Mouse (Mus musculus) hindbrain, embryonic 11.5 days (tissue): Measurements from ENCODE around the gene C1qtnf2. TPM values are rescaled to one million over a fixed set of nuclear protein-coding genes. Genes with fewer than 3 reads are reported as not detected.

Experiments
- ATAC-seq: fragments of 200-750 bp; cut with Nextera tagmentation; 2 replicates; pipeline ENCODE4 v1.8.0; 2017; ENCODE audit warnings: mild to moderate bottlenecking, moderate TSS enrichment, moderate library complexity; ENCODE audit not compliant: low FRiP score
- DNase-seq: peaks from one replicate; pipeline ENCODE4 v3.0.0-alpha.2; 2015; ENCODE audit warnings: low spot score
- H3K27ac ChIP-seq: fragments of 300-500 bp; sonication (generic); 2 replicates; pipeline ENCODE4 v1.5.1; 2014; ENCODE audit warnings: mild to moderate bottlenecking, low read depth, low read length
- H3K27me3 ChIP-seq: fragments of 300-500 bp; sonication (generic); 2 replicates; pipeline ENCODE4 v1.6.1; 2014; ENCODE audit warnings: mild to moderate bottlenecking, low read length, moderate library complexity, mixed read lengths; ENCODE audit not compliant: control insufficient read depth, insufficient read depth
- H3K36me3 ChIP-seq: fragments of 300-500 bp; sonication (generic); 2 replicates; pipeline ENCODE4 v1.6.1; 2014; ENCODE audit warnings: mild to moderate bottlenecking, low read length, moderate library complexity, mixed read lengths; ENCODE audit not compliant: control insufficient read depth, insufficient read depth
- H3K4me1 ChIP-seq: fragments of 300-500 bp; sonication (generic); replicated peaks from 2 replicates; pipeline ENCODE4 v1.6.1; 2014; ENCODE audit warnings: low read length, mixed read lengths; ENCODE audit not compliant: control insufficient read depth, insufficient read depth
- H3K4me2 ChIP-seq: fragments of 300-500 bp; sonication (generic); replicated peaks from 2 replicates; pipeline ENCODE4 v1.6.1; 2014; ENCODE audit warnings: mild to moderate bottlenecking, low read depth, low read length
- H3K4me3 ChIP-seq: fragments of 300-500 bp; sonication (generic); 2 replicates; pipeline ENCODE4 v1.5.1; 2014; ENCODE audit warnings: low read depth, low read length
- H3K9ac ChIP-seq: fragments of 300-500 bp; sonication (generic); 2 replicates; pipeline ENCODE4 v1.6.1; 2014; ENCODE audit warnings: low read depth, low read length
- H3K9me3 ChIP-seq: fragments of 300-500 bp; sonication (generic); 2 replicates; pipeline ENCODE4 v1.6.1; 2016; ENCODE audit warnings: low read length; ENCODE audit not compliant: control insufficient read depth
- WGBS: fragments of 180-500 bp; shearing (Covaris S2); extraction: QIAGEN DNeasy Blood & Tissue Kit; methylation state at CpG from one replicate; pipeline ENCODE4 v1.1.7; 2014; 5-methylcytosine and 5-hydroxymethylcytosine counted together
- polyA plus RNA-seq: library from polyadenylated mRNA; unstranded; fragments of >200 nt; fragmentation: Nextera tagmentation; extraction: Ambion mirVana; gene quantifications from 2 replicates; pipeline ENCODE4 v1.2.1, GENCODE M21; 2014

Gene C1qtnf2
- 3.2 and 3.3 TPM in 2 replicates for polyA plus RNA-seq

- Histone ChIP-seq H3K27me3 (no peaks in the 10 kb centered on the region), H3K4me2 (peak within 1 kb of the TSS; percentile 37), H3K4me3 (peak within 1 kb of the TSS; percentile 19; the same call in 1 of the 2 replicates), H3K36me3 (no peaks in the 10 kb centered on the region), H3K4me1 (no peaks in the 10 kb centered on the region; the same call in 1 of the 2 replicates), H3K27ac (no peak within 1 kb of the TSS), H3K9me3 (no peaks in the 10 kb centered on the region), H3K9ac (0 out of 2 replicates have a peak within 1 kb of the TSS, but pooled peaks have one; percentile 1)
- 7% methylated on average over 24 of the region's 24 CpGs for WGBS
- peak; percentile 48 for DNase-seq
- peak; percentile 73 for ATAC-seq
These were observed at the start of gene C1qtnf2 for GRCm38 (mm10) chr11:43474225-43474774. Gene C1qtnf2 (plus strand): TSS chr11:43474276.

GRCm38 (mm10) chr11:43424386-43424785 is 49.7 kb upstream of the C1qtnf2 start:
- H3K4me3 ChIP-seq: no peak overlapping the region
- H3K4me1 ChIP-seq: 0 out of 2 replicates have a peak, but pooled peaks cover 2% of the 10 kb centered on the region
- no peak overlapping the region for H3K27ac ChIP-seq
- WGBS: 73% methylated on average over 5 of the region's 5 CpGs
- no peaks in the 10 kb centered on the region for H3K27me3 ChIP-seq
- H3K4me2 ChIP-seq: no peak overlapping the region
- DNase-seq: no peak
- H3K9ac ChIP-seq: no peak overlapping the region
- ATAC-seq: no peak
- no peaks in the 10 kb centered on the region for H3K9me3 ChIP-seq
- H3K36me3 ChIP-seq: no peaks in the 10 kb centered on the region

GRCm38 (mm10) chr11:43425166-43425709 is 48.8 kb upstream of the C1qtnf2 start:
- WGBS: 92% methylated on average over 9 of the region's 9 CpGs
- Histone ChIP-seq H3K9ac (no peak overlapping the region), H3K4me1 (0 out of 2 replicates have a peak, but pooled peaks cover 2% of the 10 kb centered on the region), H3K9me3 (no peaks in the 10 kb centered on the region), H3K36me3 (no peaks in the 10 kb centered on the region), H3K4me2 (no peak overlapping the region; the same call in 1 of the 2 replicates), H3K27ac (no peak overlapping the region), H3K4me3 (no peak overlapping the region), H3K27me3 (no peaks in the 10 kb centered on the region)
- ATAC-seq: peak; percentile 30; the same call in 1 of the 2 replicates
- no peak for DNase-seq

- DNase-seq: peak; percentile 82
- Histone ChIP-seq H3K9ac (peak within 1 kb of the TSS; percentile 62), H3K4me1 (0 out of 2 replicates have a peak, but pooled peaks cover 2% of the 10 kb centered on the region), H3K4me3 (peak within 1 kb of the TSS; percentile 52), H3K36me3 (no peaks in the 10 kb centered on the region), H3K9me3 (no peaks in the 10 kb centered on the region), H3K4me2 (peak within 1 kb of the TSS; percentile 49), H3K27ac (no peak within 1 kb of the TSS), H3K27me3 (no peaks in the 10 kb centered on the region)
- 3% methylated on average over 27 of the region's 27 CpGs for WGBS
- ATAC-seq: peak; percentile 97
These were observed 48.2 kb upstream of the C1qtnf2 start, which contains the start of gene Pttg1 for GRCm38 (mm10) chr11:43425824-43426413. Gene Pttg1 (minus strand): TSS chr11:43426251.

DNA sequence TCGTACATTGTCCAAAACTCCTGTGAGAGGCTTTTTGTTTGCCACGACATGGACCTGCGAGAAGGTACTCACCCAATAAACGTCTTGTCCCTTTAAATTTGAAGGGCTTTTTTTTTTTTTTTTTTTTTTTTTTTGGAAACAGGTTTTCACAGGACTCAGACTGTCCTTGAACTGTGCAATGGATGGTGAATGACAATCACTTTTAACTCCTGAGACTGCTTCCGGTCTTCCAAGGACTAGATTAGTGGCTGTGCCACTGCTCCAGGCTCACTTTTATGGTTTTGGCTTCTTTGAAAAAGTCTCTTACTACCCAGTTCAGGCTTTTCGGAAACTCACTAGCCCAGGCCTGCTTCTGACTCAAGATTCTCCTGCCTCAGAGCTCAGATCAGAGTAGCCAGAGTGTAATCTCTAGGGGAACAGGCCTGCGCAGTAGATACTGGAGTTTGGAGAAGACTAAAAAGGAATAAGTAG is 47.6 kb upstream of the C1qtnf2 start:
- Histone ChIP-seq H3K9me3 (no peaks in the 10 kb centered on the region), H3K27ac (no peak overlapping the region), H3K36me3 (no peaks in the 10 kb centered on the region), H3K9ac (0 out of 2 replicates have a peak overlapping the region, but pooled peaks have one; percentile 62), H3K4me1 (0 out of 2 replicates have a peak, but pooled peaks cover 2% of the 10 kb centered on the region), H3K4me2 (peak overlapping the region; percentile 49; the same call in 1 of the 2 replicates), H3K27me3 (no peaks in the 10 kb centered on the region), H3K4me3 (peak overlapping the region; percentile 52)
- ATAC-seq (peak; percentile 39), DNase-seq (no peak)
- 23% methylated on average over 7 of the region's 7 CpGs for WGBS

- Histone ChIP-seq H3K4me1 (peaks cover 2% of the 10 kb centered on the region; the same call in 1 of the 2 replicates), H3K27me3 (no peaks in the 10 kb centered on the region), H3K9me3 (no peaks in the 10 kb centered on the region), H3K4me2 (peak within 1 kb of the TSS; percentile 47), H3K36me3 (no peaks in the 10 kb centered on the region), H3K27ac (no peak within 1 kb of the TSS), H3K9ac (peak within 1 kb of the TSS; percentile 59), H3K4me3 (peak within 1 kb of the TSS; percentile 84)
- 9% methylated on average over 38 of the region's 38 CpGs for WGBS
- ATAC-seq (peak; percentile 91), DNase-seq (peak; percentile 81)
These were observed 40.6 kb upstream of the C1qtnf2 start, which contains the start of gene Slu7 for GRCm38 (mm10) chr11:43433254-43434023. Gene Slu7 (plus strand): TSS chr11:43433744.

DNA sequence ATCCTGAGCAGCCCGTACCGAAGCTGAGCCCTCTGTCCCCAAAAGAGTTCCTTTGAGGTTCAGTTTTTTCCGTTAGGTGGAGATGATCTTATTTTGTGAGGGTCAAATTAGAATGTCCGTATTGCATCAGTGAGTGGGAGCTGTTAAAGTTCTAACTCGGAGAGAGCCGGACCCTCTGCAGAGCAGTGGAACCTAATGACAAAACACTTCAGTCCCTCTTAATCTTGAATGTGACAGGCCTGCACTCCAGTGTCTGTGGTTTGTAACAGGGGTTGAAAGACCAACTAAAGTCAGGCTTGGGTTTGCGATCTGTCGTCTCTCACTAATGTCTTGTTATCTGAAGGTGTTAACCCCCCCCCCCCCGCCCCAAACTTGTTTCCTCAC is 40.1 kb upstream of the C1qtnf2 start:
- Histone ChIP-seq H3K36me3 (no peaks in the 10 kb centered on the region), H3K4me3 (peak overlapping the region; percentile 84), H3K9me3 (no peaks in the 10 kb centered on the region), H3K27me3 (no peaks in the 10 kb centered on the region), H3K27ac (no peak overlapping the region), H3K9ac (peak overlapping the region; percentile 59), H3K4me2 (peak overlapping the region; percentile 47), H3K4me1 (peaks cover 2% of the 10 kb centered on the region; the same call in 1 of the 2 replicates)
- peak; percentile 70 for ATAC-seq
- no peak for DNase-seq
- 7% methylated on average over 9 of the region's 9 CpGs for WGBS

GRCm38 (mm10) chr11:43441121-43441520 is 33.0 kb upstream of the C1qtnf2 start:
- no peak overlapping the region for H3K4me2 ChIP-seq
- peaks cover 7% of the 10 kb centered on the region for H3K36me3 ChIP-seq
- H3K4me3 ChIP-seq: no peak overlapping the region
- no peaks in the 10 kb centered on the region for H3K4me1 ChIP-seq
- 96% methylated on average over 10 of the region's 10 CpGs for WGBS
- ATAC-seq (no peak), DNase-seq (no peak)
- H3K27me3 ChIP-seq: no peaks in the 10 kb centered on the region
- no peak overlapping the region for H3K9ac ChIP-seq
- H3K27ac ChIP-seq: no peak overlapping the region
- no peaks in the 10 kb centered on the region for H3K9me3 ChIP-seq
